Comparison of ENCODE assay signal across 30 mouse cellular contexts in the genomic region with DNA sequence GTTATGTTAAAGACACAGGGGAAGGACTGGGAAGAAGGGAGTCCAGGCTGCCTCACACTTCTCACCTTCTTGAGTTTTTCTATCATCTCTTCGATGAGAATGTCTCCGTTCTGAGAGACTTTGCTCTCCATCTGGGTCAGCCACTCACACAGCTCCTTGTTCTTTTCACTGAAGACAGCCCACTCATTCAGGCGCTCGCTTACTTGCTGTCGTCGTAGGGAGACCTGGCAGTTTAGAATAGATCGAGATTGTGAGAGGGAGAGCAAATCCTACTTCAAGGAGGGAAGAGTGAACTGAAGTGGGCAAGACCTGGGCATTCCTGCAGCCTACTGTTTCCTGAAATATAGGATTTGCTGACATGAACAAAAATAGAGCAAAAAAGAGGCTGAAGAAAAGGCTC. TPM values are rescaled to one million over a fixed set of nuclear protein-coding genes. Genes with fewer than 3 reads are reported as not detected.
"Had no signal": no experiment of that assay in that cellular context is flagged by ENCODE, and none has a peak within 500 bp of the region (broad histone marks: within the 10 kb centered on the region; RNA-seq: fewer than 3 reads in every experiment).

No protein-coding gene starts in this region.

- ATAC-seq: liver, embryonic 12.5 days; liver, postnatal 0 days; lung, postnatal 0 days; midbrain, embryonic 13.5 days; midbrain, embryonic 15.5 days; midbrain, embryonic 16.5 days had no signal

- DNase-seq: left cerebral cortex, postnatal 4 days; liver; liver, embryonic 13.5 days; liver, postnatal 0 days; lung, adult 18-20 months; lung, adult 2 months; lung, embryonic 14.5 days; lung, postnatal 10 days; lung, postnatal 14 days; lung, postnatal 36 days; lung, postnatal 4 days; midbrain, embryonic 14.5 days had no signal

RNA-seq across cellular contexts. Expression of gene Gm10097, which starts 6.7 kb away (rescaled TPM):
- total RNA-seq: left cerebral cortex, postnatal 10 days; left cerebral cortex, postnatal 14 days; left cerebral cortex, postnatal 25 days; left cerebral cortex, postnatal 36 days; left cerebral cortex, postnatal 4 days; liver, adult 2 months; megakaryocyte-erythroid progenitor cell, adult 5-6 weeks; midbrain, postnatal 0 days; monocyte, adult 5-6 weeks had no signal
- polyA plus RNA-seq: liver, adult 2 months; liver, embryonic 12.5 days; liver, embryonic 13.5 days; lung, adult 2 months; macrophage; midbrain, embryonic 10.5 days; midbrain, embryonic 11.5 days; midbrain, embryonic 12.5 days; neural tube, embryonic 11.5 days had no signal
